Mouse (Mus musculus): ENCODE results near the gene Agfg1.

- TF ChIP-seq EP300 (IDR thresholded peaks at IDR 0.05; ENCODE audit: insufficient read depth, low read depth, low read length): no peak
- TF ChIP-seq CTCF (IDR thresholded peaks at IDR 0.05; ENCODE audit: low read depth, low read length): no peak
- no peak for TF ChIP-seq POLR2A (IDR thresholded peaks at IDR 0.05; ENCODE audit: insufficient read depth, low read length)
Observed at GRCm38 (mm10) chr1:82824147-82824546, 15.1 kb upstream of the Agfg1 start.

Data from ES-Bruce4 (cell line).